Mouse (Mus musculus) hindbrain, embryonic 15.5 days (tissue): Measurements from ENCODE around the gene Camsap1. TPM values are rescaled to one million over a fixed set of nuclear protein-coding genes. Genes with fewer than 3 reads are reported as not detected.

Experiments
- ATAC-seq: fragments of 200-750 bp; cut with Nextera tagmentation; 2 replicates; pipeline ENCODE4 v1.8.0; 2017; ENCODE audit warnings: low read depth, moderate number of reproducible peaks, moderate TSS enrichment; ENCODE audit not compliant: low FRiP score
- H3K27ac ChIP-seq: fragments of 300-500 bp; sonication (generic); replicated peaks from 2 replicates; pipeline ENCODE4 v1.5.1; 2015; ENCODE audit warnings: mild to moderate bottlenecking, inconsistent platforms
- H3K27me3 ChIP-seq: fragments of 300-500 bp; sonication (generic); 2 replicates; pipeline ENCODE4 v1.6.1; 2015; ENCODE audit warnings: control low read depth, inconsistent platforms
- H3K36me3 ChIP-seq: fragments of 300-500 bp; sonication (generic); 2 replicates; pipeline ENCODE4 v1.6.1; 2015; ENCODE audit warnings: control low read depth, inconsistent platforms
- H3K4me1 ChIP-seq: fragments of 300-500 bp; sonication (generic); replicated peaks from 2 replicates; pipeline ENCODE4 v1.6.1; 2015; ENCODE audit warnings: control low read depth, inconsistent platforms
- H3K4me2 ChIP-seq: fragments of 300-500 bp; sonication (generic); 2 replicates; pipeline ENCODE4 v1.6.1; 2015; ENCODE audit warnings: moderate library complexity, mild to moderate bottlenecking, inconsistent platforms
- H3K4me3 ChIP-seq: fragments of 300-500 bp; sonication (generic); 2 replicates; pipeline ENCODE4 v1.5.1; 2015; ENCODE audit warnings: mild to moderate bottlenecking, inconsistent platforms
- H3K9ac ChIP-seq: fragments of 300-500 bp; sonication (generic); 2 replicates; pipeline ENCODE4 v1.6.1; 2015; ENCODE audit warnings: inconsistent platforms
- H3K9me3 ChIP-seq: fragments of 300-500 bp; sonication (generic); 2 replicates; pipeline ENCODE4 v1.6.1; 2016; ENCODE audit warnings: control low read depth, inconsistent platforms
- WGBS: fragments of 180-500 bp; shearing (Covaris S2); methylation state at CpG from one replicate; pipeline ENCODE4 v1.1.7; 2015; 5-methylcytosine and 5-hydroxymethylcytosine counted together
- polyA plus RNA-seq: library from polyadenylated mRNA; unstranded; fragments of >200 nt; fragmentation: Nextera tagmentation; extraction: Ambion mirVana; gene quantifications from 2 replicates; pipeline ENCODE4 v1.2.1, GENCODE M21; 2015

Gene Camsap1
- polyA plus RNA-seq, 1 experiment from 2014 or later, result 71.7 TPM

DNA sequence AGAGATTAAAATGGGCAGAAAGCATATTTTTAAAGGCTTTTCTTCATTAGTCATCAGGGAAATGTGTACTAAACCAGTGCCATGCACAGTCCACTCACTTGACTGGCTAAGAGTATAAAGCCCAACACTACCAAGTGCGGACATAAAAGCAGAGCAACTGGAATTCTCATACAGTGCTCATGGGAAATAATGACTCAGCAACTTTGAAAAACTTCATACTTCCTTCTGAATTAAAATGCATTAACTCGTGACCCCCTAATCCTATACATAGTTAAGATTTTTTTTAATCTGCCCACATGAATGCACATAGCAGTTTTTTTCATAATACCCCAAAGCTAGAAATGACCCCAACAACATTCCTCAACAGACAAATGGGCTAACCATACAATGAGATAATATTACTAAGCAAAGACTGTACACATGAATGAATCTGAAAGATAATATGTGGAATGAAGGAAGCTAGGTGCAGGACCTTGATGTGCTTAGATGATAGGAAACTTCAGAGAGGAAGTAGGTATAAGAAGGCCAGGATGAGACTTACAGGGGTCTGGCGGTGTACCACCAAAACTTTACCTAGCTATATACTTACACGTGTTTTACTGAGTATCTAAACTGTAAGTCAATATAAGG is 7.8 kb downstream of the Camsap1 start:
- Histone ChIP-seq H3K36me3 (no peaks in the 10 kb centered on the region), H3K4me1 (peaks cover 38% of the 10 kb centered on the region), H3K4me3 (no peak overlapping the region), H3K9me3 (no peaks in the 10 kb centered on the region), H3K4me2 (no peak overlapping the region), H3K27ac (no peak overlapping the region), H3K9ac (no peak overlapping the region), H3K27me3 (no peaks in the 10 kb centered on the region)
- no peak for ATAC-seq
- 88% methylated on average over 4 of the region's 4 CpGs for WGBS

DNA sequence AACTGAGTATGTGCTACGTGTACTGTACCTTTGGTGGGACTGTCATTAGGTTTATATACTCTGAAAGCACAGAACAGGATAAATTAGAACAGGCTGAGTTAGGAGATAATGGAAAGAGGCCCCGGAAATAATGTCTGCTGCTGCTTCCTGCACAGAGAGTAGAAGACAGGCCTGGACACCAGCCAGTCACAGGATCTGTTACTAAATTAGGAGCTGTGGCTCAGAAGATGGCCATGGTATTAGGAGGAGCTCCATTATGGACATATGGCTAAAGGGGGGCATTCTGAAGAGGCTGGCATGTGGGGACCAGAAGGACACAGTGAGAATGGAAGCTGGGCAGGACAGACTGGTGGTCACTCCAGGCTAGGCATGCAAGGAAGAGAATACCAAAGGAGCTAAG is 12.7 kb downstream of the Camsap1 start:
- Histone ChIP-seq H3K4me2 (no peak overlapping the region), H3K9ac (no peak overlapping the region), H3K27me3 (no peaks in the 10 kb centered on the region), H3K4me3 (no peak overlapping the region), H3K9me3 (no peaks in the 10 kb centered on the region), H3K36me3 (peaks cover 7% of the 10 kb centered on the region), H3K4me1 (peaks cover 15% of the 10 kb centered on the region), H3K27ac (no peak overlapping the region)
- WGBS, result 69% methylated on average over 2 of the region's 2 CpGs
- ATAC-seq, result no peak

DNA sequence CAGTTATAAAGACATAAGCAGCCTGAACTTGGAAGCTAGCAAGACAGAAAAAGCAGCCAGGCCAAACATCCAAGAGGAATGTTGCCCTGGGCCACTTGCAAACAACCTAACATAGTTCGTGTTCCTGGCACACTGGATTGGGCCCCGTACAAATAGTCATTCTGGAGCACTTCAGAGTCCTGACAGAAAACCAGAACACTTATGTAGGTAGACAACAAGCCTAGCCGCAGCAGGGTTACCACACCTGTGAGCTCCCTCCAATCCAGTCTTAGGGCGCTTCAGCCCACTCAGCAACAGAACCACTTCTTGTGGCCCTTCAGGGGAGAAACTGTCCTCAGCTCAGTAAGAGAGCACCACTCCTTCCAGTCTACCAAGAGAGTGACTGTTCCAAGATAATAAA is 13.8 kb downstream of the Camsap1 start:
- H3K27ac ChIP-seq, result no peak overlapping the region
- no peak for ATAC-seq
- 97% methylated on average over 4 of the region's 4 CpGs for WGBS
- H3K4me3 ChIP-seq, result no peak overlapping the region
- H3K9ac ChIP-seq, result no peak overlapping the region
- H3K9me3 ChIP-seq, result no peaks in the 10 kb centered on the region
- H3K36me3 ChIP-seq, result peaks cover 17% of the 10 kb centered on the region
- no peak overlapping the region for H3K4me2 ChIP-seq
- no peaks in the 10 kb centered on the region for H3K27me3 ChIP-seq
- H3K4me1 ChIP-seq, result peaks cover 15% of the 10 kb centered on the region

DNA sequence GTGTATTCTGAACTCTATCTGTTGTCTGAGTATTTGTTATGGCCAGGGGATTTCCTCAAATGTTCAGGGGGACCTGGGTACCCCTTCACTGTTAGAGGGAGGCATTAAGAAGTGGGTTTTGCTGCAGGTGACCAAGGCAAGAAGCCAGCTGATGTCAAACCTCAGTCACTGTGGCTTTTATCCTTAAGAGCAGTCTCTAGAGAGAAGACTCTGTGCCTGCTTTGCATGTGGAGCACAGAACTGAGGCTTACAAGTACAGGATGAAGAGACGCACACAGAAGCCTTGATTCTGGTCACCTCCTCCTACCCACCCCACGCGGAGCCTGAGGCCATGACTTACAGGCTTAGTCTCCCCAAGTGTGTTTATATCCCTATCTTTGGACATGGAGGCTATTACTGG is 33.8 kb downstream of the Camsap1 start:
- Histone ChIP-seq H3K4me1 (no peaks in the 10 kb centered on the region), H3K27me3 (no peaks in the 10 kb centered on the region), H3K4me3 (no peak overlapping the region), H3K27ac (no peak overlapping the region), H3K9ac (no peak overlapping the region), H3K9me3 (no peaks in the 10 kb centered on the region), H3K4me2 (no peak overlapping the region), H3K36me3 (peaks cover 39% of the 10 kb centered on the region)
- WGBS, result 97% methylated on average over 3 of the region's 3 CpGs
- ATAC-seq, result no peak

DNA sequence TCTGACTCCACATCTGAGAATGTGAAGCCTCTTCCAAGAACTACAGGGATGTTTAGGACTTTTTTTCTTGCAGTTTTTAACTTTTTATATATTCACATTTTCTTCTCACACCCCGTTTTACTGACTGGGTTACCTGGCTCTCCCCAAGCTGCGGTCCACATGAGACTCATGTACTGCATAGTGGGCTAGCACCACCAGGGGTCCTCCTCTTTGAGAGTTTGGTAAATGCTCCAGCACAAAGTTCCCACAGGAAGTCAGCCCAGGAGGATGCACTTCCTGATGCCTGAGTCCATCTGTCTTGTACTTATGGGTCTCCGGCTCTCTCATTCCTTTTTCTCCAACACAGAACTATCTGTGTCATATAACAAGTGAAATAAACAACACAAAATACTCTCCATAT is 35.1 kb downstream of the Camsap1 start:
- Histone ChIP-seq H3K36me3 (peaks cover 41% of the 10 kb centered on the region), H3K4me1 (no peaks in the 10 kb centered on the region), H3K27ac (no peak overlapping the region), H3K4me2 (no peak overlapping the region), H3K9me3 (no peaks in the 10 kb centered on the region), H3K4me3 (no peak overlapping the region), H3K27me3 (no peaks in the 10 kb centered on the region), H3K9ac (no peak overlapping the region)
- 91% methylated on average over 3 of the region's 3 CpGs for WGBS
- no peak for ATAC-seq

DNA sequence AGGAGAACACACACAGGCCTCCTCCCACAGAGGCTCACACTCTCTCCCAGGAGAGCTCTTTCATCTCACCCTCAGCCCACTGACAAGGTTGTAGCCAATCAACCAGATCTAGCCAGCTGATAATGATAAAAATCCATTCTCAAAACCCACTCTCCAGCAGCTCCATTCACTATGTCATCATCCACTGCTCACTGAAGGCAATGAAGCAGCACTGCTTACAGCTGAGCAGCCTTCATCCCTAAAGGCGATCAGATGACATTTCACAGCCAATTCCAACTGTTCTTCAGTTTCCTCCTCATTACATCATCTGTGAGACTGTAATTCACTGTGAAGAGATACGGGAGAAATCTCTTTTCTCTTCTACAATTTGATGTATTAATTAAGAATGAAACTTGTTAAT is 39.3 kb downstream of the Camsap1 start:
- H3K4me1 ChIP-seq, result no peaks in the 10 kb centered on the region
- no peaks in the 10 kb centered on the region for H3K27me3 ChIP-seq
- peaks cover 48% of the 10 kb centered on the region for H3K36me3 ChIP-seq
- 78% methylated on average over 2 of the region's 2 CpGs for WGBS
- H3K9me3 ChIP-seq, result no peaks in the 10 kb centered on the region
- no peak overlapping the region for H3K4me3 ChIP-seq
- no peak overlapping the region for H3K4me2 ChIP-seq
- no peak overlapping the region for H3K9ac ChIP-seq
- ATAC-seq, result no peak
- no peak overlapping the region for H3K27ac ChIP-seq

DNA sequence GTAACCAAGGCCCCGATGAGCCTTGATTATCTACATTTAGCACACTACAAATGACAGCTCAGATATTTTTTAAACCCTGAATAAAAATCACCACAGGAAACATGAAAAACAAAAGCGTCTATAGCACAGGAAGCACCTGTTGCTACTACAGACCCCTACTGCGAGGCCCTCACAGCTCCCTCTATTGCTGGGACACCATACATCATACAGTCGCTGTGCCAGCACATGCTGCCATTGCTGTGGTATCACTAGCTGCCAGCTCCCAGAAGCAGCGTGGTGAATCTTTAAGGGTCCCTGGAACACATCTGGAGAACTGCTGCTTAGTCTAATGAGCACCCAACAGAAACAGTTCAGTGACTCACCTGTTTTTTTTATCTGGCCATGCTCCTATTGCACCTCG is 42.6 kb downstream of the Camsap1 start:
- H3K4me2 ChIP-seq, result no peak overlapping the region
- H3K9ac ChIP-seq, result no peak overlapping the region
- no peak overlapping the region for H3K4me3 ChIP-seq
- peaks cover 70% of the 10 kb centered on the region for H3K36me3 ChIP-seq
- H3K27me3 ChIP-seq, result no peaks in the 10 kb centered on the region
- H3K27ac ChIP-seq, result no peak overlapping the region
- 92% methylated on average over 6 of the region's 6 CpGs for WGBS
- ATAC-seq, result no peak
- no peaks in the 10 kb centered on the region for H3K4me1 ChIP-seq
- no peaks in the 10 kb centered on the region for H3K9me3 ChIP-seq

DNA sequence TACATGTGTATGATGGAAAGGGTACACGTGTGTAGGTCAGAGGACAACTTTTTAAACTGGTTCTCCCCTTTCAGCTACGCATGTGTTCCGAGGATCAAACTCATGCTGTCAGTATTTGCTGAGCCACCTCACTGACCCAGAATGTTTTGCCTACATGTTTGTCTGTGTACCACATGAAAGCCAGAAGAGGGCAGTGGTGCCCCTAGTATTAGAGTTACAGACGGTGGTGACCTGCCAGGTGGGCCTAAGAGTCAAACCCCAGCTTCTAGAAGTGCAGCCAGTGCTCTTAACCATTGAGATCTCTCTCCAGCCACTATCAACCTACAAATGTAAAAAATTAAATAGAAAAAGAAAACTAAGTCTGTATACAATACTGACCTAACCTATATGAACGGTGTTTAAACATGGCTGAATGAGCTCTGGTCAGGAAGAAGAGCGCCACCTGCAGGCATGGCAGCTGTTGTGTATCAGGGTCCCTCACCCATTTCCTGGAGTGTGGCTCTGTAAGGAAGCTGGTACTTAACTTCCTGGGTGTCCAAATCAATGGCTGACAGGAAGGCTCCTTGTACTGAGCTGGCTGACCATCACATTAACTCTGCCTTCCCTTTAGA is 51.7 kb downstream of the Camsap1 start:
- Histone ChIP-seq H3K4me3 (no peak overlapping the region), H3K9me3 (no peaks in the 10 kb centered on the region), H3K27ac (no peak overlapping the region), H3K9ac (no peak overlapping the region), H3K4me1 (no peaks in the 10 kb centered on the region), H3K4me2 (no peak overlapping the region), H3K36me3 (peaks cover 68% of the 10 kb centered on the region), H3K27me3 (no peaks in the 10 kb centered on the region)
- ATAC-seq, result no peak
- 82% methylated on average over 6 of the region's 6 CpGs for WGBS

DNA sequence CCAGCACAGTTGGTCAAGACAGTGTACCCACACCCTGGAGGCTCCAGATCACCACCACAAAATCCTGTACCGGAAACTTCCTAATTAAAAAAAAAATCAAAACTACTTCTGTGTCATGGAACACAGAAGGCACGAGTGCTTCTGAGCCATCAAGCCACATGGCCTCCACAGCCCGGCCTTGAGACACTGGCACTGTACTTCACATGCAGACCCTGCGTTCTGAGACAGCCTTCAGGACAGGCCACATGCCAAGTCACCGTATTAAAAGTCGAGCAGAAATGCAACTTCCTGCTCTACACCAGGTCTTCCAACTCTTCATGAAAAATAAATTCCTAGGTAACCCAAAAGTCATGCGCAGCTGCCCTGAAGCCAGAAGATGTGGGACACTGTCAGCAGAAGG is 55.3 kb downstream of the Camsap1 start:
- Histone ChIP-seq H3K4me3 (no peak overlapping the region), H3K9me3 (no peaks in the 10 kb centered on the region), H3K9ac (no peak overlapping the region), H3K4me1 (no peaks in the 10 kb centered on the region), H3K4me2 (no peak overlapping the region), H3K27me3 (no peaks in the 10 kb centered on the region), H3K27ac (no peak overlapping the region), H3K36me3 (peaks cover 41% of the 10 kb centered on the region)
- 92% methylated on average over 7 of the region's 7 CpGs for WGBS
- no peak for ATAC-seq

DNA sequence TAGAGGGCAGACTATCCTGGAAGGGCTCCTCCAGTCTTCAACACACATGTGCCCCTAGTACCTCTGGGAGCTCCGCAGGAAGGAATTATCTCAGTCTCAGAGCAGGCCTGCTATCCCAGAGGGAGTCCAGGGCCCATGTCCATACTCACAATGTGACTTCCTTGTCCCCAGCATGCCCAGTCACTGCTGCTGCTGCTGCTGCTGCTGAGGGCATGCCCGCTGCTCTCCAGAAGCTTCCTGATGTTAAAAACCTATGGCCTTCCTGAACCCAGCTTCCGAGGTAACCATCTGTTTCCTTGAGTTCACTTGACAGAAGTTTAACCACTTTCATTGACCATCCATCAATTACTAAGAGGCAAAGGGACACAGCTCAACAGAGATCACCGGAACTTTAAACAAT is 58.1 kb downstream of the Camsap1 start:
- H3K27ac ChIP-seq, result no peak overlapping the region
- H3K9me3 ChIP-seq, result no peaks in the 10 kb centered on the region
- H3K27me3 ChIP-seq, result no peaks in the 10 kb centered on the region
- peaks cover 14% of the 10 kb centered on the region for H3K36me3 ChIP-seq
- ATAC-seq, result no peak
- no peak overlapping the region for H3K4me2 ChIP-seq
- H3K4me3 ChIP-seq, result no peak overlapping the region
- H3K4me1 ChIP-seq, result peaks cover 5% of the 10 kb centered on the region; the same call in 1 of the 2 replicates
- no peak overlapping the region for H3K9ac ChIP-seq
- WGBS, result 94% methylated on average over 4 of the region's 4 CpGs

DNA sequence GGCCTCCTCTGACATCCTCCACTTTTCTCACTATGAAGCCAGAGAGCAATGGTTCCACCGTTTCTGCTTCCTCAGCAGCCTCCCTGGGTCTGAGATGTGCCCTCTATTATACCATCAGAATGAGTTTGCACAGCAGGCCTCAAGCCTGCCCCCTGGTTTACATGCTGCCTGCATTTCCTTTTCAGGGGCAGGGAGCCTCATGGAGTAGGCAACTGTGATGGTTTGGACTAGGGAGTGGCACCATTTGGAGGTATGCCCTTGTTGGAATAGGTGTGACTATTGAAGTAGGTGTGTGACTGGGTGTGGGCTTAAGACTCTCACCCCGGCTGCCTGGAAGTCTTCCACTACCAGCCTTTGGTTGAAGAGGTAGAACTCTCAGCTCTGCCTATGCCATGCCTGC is 59.3 kb downstream of the Camsap1 start:
- H3K9me3 ChIP-seq, result no peaks in the 10 kb centered on the region
- H3K4me1 ChIP-seq, result peaks cover 5% of the 10 kb centered on the region; the same call in 1 of the 2 replicates
- H3K27ac ChIP-seq, result no peak overlapping the region
- H3K4me3 ChIP-seq, result no peak overlapping the region
- ATAC-seq, result no peak
- no peak overlapping the region for H3K4me2 ChIP-seq
- no peaks in the 10 kb centered on the region for H3K27me3 ChIP-seq
- no peak overlapping the region for H3K9ac ChIP-seq
- peaks cover 8% of the 10 kb centered on the region for H3K36me3 ChIP-seq
- 80% methylated on average over 2 of the region's 2 CpGs for WGBS

DNA sequence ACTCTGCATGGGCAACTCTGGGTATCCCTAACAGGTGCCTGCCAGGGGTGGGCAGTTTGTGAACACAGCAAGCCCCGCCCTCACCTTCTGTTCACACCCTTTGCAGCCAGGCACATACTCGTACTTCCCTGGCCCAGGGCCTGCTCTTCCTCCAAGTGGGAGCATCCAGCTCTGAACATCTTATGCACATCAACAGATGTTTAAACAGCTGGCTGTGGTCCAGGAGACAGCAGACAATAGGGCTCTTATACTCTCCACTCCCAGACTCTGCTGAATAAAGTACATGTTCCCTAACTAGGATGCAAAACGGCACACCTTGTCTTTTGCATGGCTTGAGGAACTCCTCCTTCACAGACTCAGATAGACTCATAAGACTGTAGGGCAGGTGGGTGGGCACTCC is 63.1 kb downstream of the Camsap1 start:
- WGBS, result 66% methylated on average over 3 of the region's 3 CpGs
- Histone ChIP-seq H3K4me1 (peaks cover 5% of the 10 kb centered on the region; the same call in 1 of the 2 replicates), H3K9ac (no peak overlapping the region), H3K9me3 (no peaks in the 10 kb centered on the region), H3K27me3 (no peaks in the 10 kb centered on the region), H3K4me3 (no peak overlapping the region), H3K36me3 (peaks cover 3% of the 10 kb centered on the region), H3K4me2 (no peak overlapping the region), H3K27ac (no peak overlapping the region)
- no peak for ATAC-seq

DNA sequence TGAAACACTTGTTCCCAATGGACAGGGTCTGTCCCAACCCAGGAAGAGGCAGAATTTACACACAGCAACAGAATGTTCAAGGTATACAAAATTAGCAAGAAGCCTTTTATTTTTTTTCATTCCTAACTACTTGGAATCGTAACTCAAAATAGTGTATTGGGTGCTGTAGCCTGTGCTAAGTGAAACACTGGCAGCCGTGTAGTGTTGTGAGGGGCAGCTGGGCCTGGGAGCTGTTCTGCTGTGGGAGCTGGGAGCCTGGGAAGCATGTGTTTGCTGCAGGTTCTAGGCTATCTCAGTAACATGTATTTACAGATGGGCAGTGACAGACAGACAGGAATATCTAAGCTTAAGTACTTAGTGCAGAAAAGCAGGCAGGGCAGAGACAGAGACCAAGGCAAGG is 64.7 kb downstream of the Camsap1 start:
- 87% methylated on average over 2 of the region's 2 CpGs for WGBS

More for the DNA sequence above, 64.7 kb downstream of the Camsap1 start:
- Histone ChIP-seq H3K9me3 (no peaks in the 10 kb centered on the region), H3K4me1 (peaks cover 5% of the 10 kb centered on the region; the same call in 1 of the 2 replicates), H3K27ac (no peak overlapping the region), H3K4me2 (no peak overlapping the region), H3K36me3 (no peaks in the 10 kb centered on the region; the same call in 1 of the 2 replicates), H3K9ac (no peak overlapping the region), H3K27me3 (no peaks in the 10 kb centered on the region), H3K4me3 (no peak overlapping the region)
- no peak for ATAC-seq
